Mouse (Mus musculus): ENCODE data around the gene Prss42.

- no peak for TF ChIP-seq CTCF (IDR thresholded peaks at IDR 0.05; ENCODE audit: extremely low read depth, insufficient read depth, insufficient read length, insufficient replicate concordance)
- TF ChIP-seq POLR2A (IDR thresholded peaks at IDR 0.05; ENCODE audit: low read depth, low read length) = no peak
These were observed 42.9 kb downstream of the Prss42 start for GRCm38 (mm10) chr9:110840905-110841304.

All from spleen, adult 2 months (tissue).